Mouse (Mus musculus) cerebellum, postnatal 14 days (tissue): ENCODE data around the gene Arid5b.

Experiments used
- DNase-seq, 2 experiments: peaks; one replicate each; pipeline ENCODE4 v3.0.0; 2021; ENCODE audit warnings: mixed read lengths in 2 of 2

The Arid5b gene

GRCm38 (mm10) chr10:68268629-68269028 lies 9.9 kb downstream of the Arid5b start:
- no peak for DNase-seq

GRCm38 (mm10) chr10:68263969-68264688 lies 14.4 kb downstream of the Arid5b start:
- DNase-seq = no peak

GRCm38 (mm10) chr10:68263296-68263968 lies 15.1 kb downstream of the Arid5b start:
- DNase-seq = no peak

DNA sequence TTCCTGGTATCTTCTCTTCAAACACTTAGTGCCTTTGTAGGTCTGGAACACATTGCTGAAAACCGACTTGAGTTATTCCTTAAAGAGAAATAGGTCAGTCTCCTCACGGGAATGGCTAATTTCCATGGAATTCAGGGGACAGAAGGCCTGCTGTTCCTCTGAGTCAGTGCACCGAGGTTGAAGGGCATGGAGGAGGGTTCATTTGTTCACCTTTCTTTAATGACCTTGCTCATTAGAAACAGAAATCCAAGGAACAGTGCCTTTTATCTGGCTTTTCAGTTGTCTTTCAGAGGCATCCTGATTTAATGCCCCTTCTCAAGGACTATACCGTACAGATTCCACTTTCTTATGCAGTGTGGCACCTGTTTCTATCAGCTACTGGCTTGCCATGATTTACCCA lies 18.9 kb downstream of the Arid5b start:
- no peak for DNase-seq

- no peak for DNase-seq
Measured at GRCm38 (mm10) chr10:68257358-68258056, 21.0 kb downstream of the Arid5b start.

GRCm38 (mm10) chr10:68256134-68256533 lies 22.4 kb downstream of the Arid5b start:
- no peak for DNase-seq

DNA sequence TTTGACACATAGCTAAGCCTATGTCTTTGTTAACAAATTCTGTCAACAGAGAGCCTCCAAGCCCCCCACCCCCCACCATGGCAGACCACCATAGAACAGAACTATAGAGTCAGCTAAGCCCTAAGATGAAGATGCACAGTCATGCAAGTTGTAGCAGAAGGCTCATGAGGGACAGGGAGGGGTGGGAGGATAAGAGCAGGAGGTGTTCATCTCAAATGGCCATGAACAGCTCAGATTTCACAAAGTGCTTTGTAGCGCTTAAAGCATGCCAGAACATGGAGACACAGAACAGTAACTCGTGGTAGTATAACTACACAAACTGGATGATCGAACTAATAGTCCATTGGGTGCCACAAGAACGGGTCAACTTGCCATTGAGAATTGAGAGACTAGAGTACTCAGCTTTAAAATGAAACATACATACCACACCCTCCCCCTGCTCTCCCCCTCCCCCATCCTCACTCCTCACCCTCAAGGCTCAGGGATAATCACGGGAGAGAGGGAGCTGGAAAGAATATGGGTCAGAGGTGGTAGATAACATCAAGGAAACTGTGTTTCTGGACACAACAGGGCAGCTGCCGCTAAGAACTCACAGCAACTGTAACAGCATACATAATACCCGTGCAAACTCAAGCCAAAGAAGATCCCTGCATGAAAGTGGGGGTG lies 25.0 kb downstream of the Arid5b start:
- no peak for DNase-seq

DNA sequence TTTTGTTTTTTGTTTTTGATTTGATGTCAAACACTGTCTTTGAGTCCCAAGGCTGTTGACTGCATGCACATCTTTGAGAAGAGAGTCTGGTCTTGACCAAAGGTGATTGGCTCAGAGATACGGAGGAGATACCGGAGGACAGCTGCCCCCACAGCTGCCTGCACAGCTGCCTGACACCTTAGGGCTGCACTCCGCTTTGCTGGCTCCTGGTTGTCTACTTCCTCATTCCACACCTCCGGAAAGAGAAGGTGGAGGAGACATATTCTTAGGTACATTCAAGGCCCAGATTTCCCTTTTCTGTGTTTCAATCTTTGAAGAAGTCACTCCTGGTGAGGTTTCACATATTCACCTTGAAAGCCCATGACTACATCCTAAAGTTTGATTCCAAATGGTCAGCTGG lies 25.9 kb downstream of the Arid5b start:
- no peak for DNase-seq

DNA sequence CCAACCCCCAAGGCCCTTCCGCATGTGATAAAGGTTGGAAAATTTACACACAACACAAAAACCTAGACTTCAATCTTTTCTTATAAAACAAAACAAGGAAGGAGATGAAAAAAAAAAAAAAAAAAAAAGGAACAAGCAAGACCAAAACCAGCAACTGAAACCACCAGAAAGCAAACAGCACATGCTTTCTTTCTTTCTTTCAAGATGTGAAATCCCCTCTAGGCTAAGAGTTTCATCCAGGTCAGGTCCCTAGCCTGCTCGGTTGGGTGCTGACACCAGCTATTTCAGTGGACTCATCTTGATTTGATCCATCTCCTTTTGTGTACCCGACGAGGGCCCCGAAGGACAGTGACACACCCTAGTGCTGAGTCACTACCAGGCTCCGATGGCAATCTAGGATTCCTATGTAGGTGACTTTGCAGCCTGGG lies 29.2 kb downstream of the Arid5b start:
- DNase-seq = no peak

DNA sequence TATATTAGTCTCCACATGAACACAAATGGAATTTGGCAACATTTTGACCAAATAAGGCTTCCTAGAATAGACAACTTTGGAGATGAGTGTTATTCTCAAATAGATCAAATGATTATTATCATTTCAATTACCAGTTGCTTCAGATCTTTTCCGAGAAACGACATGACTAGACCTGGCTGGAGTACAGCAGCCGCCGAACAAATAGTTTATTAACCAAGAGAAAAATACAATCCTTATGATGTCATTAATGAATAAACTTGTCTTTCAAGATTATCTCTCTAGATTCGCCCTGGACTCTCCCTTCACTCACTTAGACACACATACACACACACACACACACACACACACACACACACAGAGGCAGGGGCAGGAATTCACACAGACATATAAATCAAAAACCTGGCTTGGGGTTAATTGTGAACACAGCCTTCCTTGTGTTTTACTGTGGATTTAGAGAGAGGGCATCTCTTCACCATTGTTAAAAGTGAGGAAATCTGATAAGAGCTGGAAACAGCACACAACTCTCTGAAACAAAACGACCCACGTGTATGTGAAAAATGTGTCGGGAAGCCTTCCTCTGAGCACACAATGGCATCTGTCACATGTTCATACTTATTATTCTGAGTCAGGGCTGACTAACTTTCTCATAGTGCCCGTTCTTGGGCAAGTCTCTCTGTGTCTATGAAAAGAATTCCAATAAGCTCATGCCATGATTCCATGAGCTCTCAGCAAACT lies 30.1 kb downstream of the Arid5b start:
- DNase-seq = no peak

- no peak for DNase-seq
Measured at GRCm38 (mm10) chr10:68247490-68248280, 30.9 kb downstream of the Arid5b start.

- DNase-seq = no peak
Measured at GRCm38 (mm10) chr10:68246603-68247247, 31.8 kb downstream of the Arid5b start.

GRCm38 (mm10) chr10:68240804-68241485 lies 37.6 kb downstream of the Arid5b start:
- no peak for DNase-seq

DNA sequence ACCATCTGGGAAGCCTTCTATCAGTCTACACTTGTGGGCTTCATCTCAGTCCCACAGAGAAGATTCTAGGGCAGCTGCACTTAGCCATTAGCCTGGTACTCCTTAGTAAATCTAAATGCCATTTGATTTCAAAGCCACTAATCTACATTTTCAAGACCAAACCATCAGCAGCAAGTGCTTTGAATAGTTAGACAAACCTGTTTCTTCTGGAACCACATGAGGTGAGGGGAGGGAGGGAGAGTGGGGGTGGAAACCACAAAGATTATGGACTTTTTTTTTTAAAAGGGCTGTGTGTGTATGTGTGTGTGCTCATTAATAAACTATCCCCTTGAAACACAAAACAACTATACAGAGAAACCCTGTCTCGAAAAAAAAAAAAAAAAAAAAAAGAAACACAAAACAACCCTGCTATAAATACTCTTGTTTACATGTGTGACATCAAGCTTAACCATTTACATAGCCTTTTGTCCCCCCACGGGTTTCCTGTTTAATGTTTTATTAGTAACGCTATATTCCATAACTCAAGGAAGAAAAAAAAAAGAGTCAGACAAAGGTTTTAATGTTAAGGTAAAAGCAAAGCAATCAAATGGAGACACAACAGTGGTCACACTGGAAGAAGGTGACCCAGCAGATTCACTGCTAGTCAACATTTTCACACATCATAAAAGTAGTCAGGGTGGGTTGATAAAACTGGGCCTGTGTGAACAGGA lies 38.3 kb downstream of the Arid5b start:
- no peak for DNase-seq

- DNase-seq = no peak
Measured at GRCm38 (mm10) chr10:68239426-68240070, 39.0 kb downstream of the Arid5b start.

DNA sequence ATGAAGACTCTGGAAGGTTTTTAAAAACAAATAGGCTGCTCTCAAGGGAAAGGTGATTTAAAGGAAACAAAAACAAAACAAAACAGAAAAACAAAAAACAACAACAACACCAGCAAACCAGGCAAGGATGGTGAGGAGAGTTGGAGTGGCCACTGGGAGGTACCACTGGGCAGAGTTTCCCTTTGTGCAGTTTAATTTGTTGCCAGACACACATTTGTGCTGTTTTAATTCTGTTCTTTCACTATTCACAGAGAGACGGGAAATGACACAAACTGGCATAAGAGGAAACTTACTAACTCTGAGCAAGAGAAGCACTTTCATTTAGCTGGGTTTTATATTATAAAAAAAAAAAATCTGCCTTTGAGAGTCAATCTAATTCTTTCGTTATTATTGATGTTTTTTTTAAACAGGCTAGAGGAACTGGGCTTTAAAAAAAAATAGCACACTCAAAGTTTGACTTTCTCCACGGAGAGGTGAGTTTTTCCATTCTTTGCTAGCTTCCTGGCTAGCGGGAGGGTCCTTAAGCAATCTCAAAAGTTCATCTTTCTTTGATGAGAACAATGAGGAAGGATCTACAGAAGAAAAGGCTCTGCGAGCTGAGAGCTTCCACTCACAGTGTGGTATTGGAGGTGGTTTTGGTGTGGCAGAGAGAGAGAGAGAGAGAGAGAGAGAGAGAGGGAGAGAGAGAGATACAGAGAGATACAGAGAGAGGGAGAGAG lies 39.7 kb downstream of the Arid5b start:
- DNase-seq = no peak

DNA sequence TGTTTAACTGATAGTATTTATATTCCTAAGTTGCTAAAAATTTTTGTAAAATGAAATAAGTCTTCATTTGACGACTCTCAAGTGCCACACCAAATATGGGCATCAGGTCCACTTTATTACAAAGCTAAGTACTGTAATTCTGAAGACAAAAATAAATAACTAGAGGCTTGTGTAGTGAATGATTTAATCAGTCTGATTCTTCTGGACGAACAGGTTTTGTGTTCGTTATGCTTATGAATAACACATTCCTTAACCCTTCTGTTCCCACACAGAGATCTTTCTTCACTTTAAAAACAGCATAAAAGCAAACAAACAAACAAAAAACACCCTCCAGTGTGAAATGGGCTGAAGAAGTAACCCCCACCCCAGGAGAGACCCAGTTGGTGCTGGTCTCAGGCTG lies 40.4 kb downstream of the Arid5b start:
- no peak for DNase-seq

GRCm38 (mm10) chr10:68236956-68237455 lies 41.5 kb downstream of the Arid5b start:
- no peak for DNase-seq
